Mouse (Mus musculus): ENCODE data around the gene Aunip. TPM values are rescaled to one million over a fixed set of nuclear protein-coding genes. Genes with fewer than 3 reads are reported as not detected.

Gene Aunip
- polyA plus RNA-seq, 1 experiment from 2014 or later = 1.8 TPM

GRCm38 (mm10) chr4:134523447-134523846, 12.6 kb downstream of the Aunip start:
- Histone ChIP-seq H3K27me3 (replicated peaks) (no peaks in the 10 kb centered on the region), H3K36me3 (peaks cover 39% of the 10 kb centered on the region), H3K4me1 (peaks cover 5% of the 10 kb centered on the region; the same call in 1 of the 2 replicates), H3K27ac (replicated peaks) (no peak overlapping the region), H3K9me3 (replicated peaks) (no peaks in the 10 kb centered on the region), H3K4me2 (no peak overlapping the region), H3K9ac (replicated peaks) (no peak overlapping the region), H3K4me3 (replicated peaks) (no peak overlapping the region)
- WGBS = 95% methylated on average over 4 of the region's 4 CpGs
- ATAC-seq (ENCODE audit: low FRiP score) = no peak

GRCm38 (mm10) chr4:134525806-134526205, 15.0 kb downstream of the Aunip start:
- Histone ChIP-seq H3K27ac (replicated peaks) (no peak overlapping the region), H3K4me3 (replicated peaks) (no peak overlapping the region), H3K9ac (replicated peaks) (no peak overlapping the region), H3K4me1 (peaks cover 5% of the 10 kb centered on the region; the same call in 1 of the 2 replicates), H3K27me3 (replicated peaks) (no peaks in the 10 kb centered on the region), H3K36me3 (peaks cover 62% of the 10 kb centered on the region), H3K9me3 (replicated peaks) (no peaks in the 10 kb centered on the region), H3K4me2 (no peak overlapping the region)
- ATAC-seq (ENCODE audit: low FRiP score) = no peak
- 58% methylated on average over 5 of the region's 5 CpGs for WGBS

DNA sequence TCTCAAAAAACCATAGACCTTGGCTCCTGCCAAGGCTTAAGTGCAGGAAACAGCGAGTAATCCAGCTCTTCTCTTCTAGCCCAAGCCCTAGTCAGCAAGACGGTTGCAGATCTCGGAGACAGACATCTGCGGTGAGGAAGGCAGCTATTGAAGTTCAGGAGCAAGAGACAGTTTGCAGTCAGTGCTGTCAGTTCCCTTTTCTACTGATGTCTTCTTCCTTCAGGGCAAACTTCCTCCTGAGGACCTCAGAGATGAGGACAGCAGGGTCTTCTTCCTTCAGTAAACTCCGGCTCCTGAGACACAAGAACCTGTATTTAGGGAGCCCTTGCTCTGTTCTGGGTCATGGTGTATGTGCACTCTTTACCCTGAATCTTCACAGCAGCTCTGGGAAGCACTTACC, 15.4 kb downstream of the Aunip start:
- Histone ChIP-seq H3K36me3 (peaks cover 65% of the 10 kb centered on the region), H3K4me3 (replicated peaks) (no peak overlapping the region), H3K27me3 (replicated peaks) (no peaks in the 10 kb centered on the region), H3K4me2 (no peak overlapping the region), H3K9me3 (replicated peaks) (no peaks in the 10 kb centered on the region), H3K4me1 (peaks cover 5% of the 10 kb centered on the region; the same call in 1 of the 2 replicates), H3K9ac (replicated peaks) (no peak overlapping the region), H3K27ac (replicated peaks) (no peak overlapping the region)
- no peak for ATAC-seq (ENCODE audit: low FRiP score)
- WGBS = 77% methylated on average over 5 of the region's 5 CpGs

GRCm38 (mm10) chr4:134532928-134533327, 22.1 kb downstream of the Aunip start:
- H3K27me3 ChIP-seq (replicated peaks) = no peaks in the 10 kb centered on the region
- WGBS = 85% methylated on average over 4 of the region's 4 CpGs
- ATAC-seq (ENCODE audit: low FRiP score) = no peak

DNA sequence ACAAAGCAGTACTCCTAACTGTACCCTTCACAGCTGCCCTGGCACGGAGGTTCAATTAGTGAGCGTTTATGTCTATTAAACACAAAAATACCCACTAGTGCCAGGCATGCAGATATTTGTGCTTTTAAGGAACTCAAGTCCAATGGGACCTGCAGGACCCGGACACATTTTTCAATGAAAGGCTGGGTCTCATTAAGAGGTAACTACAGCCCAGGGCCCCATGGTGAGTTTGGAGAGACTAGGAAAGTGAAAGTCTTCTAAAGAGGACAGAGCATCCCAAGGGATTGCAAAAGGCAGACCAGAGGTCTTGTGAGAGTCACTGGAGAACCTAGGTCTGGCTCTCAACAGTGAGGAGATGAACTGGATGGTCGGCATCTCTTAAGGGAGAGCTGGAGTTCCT, 22.6 kb downstream of the Aunip start:
- Histone ChIP-seq H3K4me1 (peaks cover 32% of the 10 kb centered on the region), H3K27me3 (replicated peaks) (no peaks in the 10 kb centered on the region), H3K27ac (replicated peaks) (no peak overlapping the region), H3K36me3 (peaks cover 36% of the 10 kb centered on the region), H3K4me3 (replicated peaks) (peak overlapping the region; percentile 99), H3K4me2 (peak overlapping the region; percentile 95), H3K9ac (replicated peaks) (peak overlapping the region; percentile 80; the same call in 1 of the 2 replicates), H3K9me3 (replicated peaks) (no peaks in the 10 kb centered on the region)
- 90% methylated on average over 4 of the region's 4 CpGs for WGBS
- no peak for ATAC-seq (ENCODE audit: low FRiP score)

More at GRCm38 (mm10) chr4:134532928-134533327, 22.1 kb downstream of the Aunip start:
- peaks cover 32% of the 10 kb centered on the region for H3K4me1 ChIP-seq
- H3K9ac ChIP-seq (replicated peaks) = no peak overlapping the region
- peaks cover 37% of the 10 kb centered on the region for H3K36me3 ChIP-seq
- no peaks in the 10 kb centered on the region for H3K9me3 ChIP-seq (replicated peaks)
- H3K4me3 ChIP-seq (replicated peaks) = no peak overlapping the region
- H3K27ac ChIP-seq (replicated peaks) = no peak overlapping the region
- H3K4me2 ChIP-seq = no peak overlapping the region

- Histone ChIP-seq H3K4me2 (peak overlapping the region; percentile 95), H3K9me3 (replicated peaks) (no peaks in the 10 kb centered on the region), H3K9ac (replicated peaks) (peak overlapping the region; percentile 80), H3K27me3 (replicated peaks) (no peaks in the 10 kb centered on the region), H3K27ac (replicated peaks) (peak overlapping the region; percentile 80), H3K4me1 (peaks cover 32% of the 10 kb centered on the region), H3K36me3 (peaks cover 36% of the 10 kb centered on the region), H3K4me3 (replicated peaks) (peak overlapping the region; percentile 99)
- 0 out of 2 replicates have a peak, but pooled peaks have one; percentile 17 for ATAC-seq (ENCODE audit: low FRiP score)
- under 1% methylated on average over 57 of the region's 57 CpGs for WGBS
These were observed 23.5 kb downstream of the Aunip start for GRCm38 (mm10) chr4:134534124-134534886.

DNA sequence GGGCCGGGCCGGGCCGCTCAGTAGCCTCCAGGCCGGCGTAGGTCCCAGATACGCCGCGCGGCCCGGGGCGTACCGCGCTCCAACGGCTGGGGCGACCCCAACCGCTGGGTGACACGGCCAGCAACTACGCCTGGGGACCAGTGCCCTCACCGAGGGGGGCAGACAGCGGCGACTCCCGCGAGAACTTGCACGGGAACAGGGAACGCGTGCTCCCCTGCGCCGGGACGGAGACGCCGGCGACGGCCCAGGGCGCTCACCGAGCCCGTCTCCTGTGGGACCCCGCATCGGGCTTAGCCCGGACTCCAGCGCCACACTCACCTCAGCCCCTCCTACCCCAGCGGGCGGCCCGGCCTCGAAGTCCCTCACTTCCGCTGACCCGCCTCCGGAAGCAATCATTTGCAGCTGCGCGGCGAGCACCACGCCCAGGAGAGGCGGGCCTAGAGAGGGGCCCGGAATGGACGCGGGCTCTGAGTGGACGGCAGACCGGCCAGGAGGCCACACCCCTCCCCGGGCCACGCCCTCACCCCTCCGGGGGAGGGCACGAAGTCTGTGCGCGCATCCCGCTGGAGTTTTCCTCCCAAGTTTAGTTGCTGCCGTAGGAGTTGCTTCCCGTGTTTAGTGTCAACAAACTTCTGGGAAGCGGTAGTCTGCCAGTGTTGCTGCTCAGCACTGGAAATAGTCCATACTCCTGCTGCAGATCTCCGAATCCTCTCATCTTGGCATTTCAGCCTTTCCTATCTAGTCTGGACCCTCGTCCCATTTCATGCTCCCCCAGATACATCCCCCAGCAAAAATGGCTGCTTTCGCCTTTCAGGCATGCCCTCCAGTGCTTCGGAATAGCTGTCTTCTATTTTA, 24.4 kb downstream of the Aunip start, which contains the start of gene Mtfr1l:
Gene Mtfr1l, minus strand, starts transcription at position 456 of the 855 bp plus-strand sequence.
- Histone ChIP-seq H3K9me3 (replicated peaks) (no peaks in the 10 kb centered on the region), H3K27me3 (replicated peaks) (no peaks in the 10 kb centered on the region), H3K36me3 (peaks cover 36% of the 10 kb centered on the region), H3K27ac (replicated peaks) (peak within 1 kb of the TSS; percentile 80), H3K9ac (replicated peaks) (peak within 1 kb of the TSS; percentile 80), H3K4me2 (peak within 1 kb of the TSS; percentile 95), H3K4me1 (peaks cover 32% of the 10 kb centered on the region), H3K4me3 (replicated peaks) (peak within 1 kb of the TSS; percentile 99)
- WGBS = under 1% methylated on average over 69 of the region's 71 CpGs
- peak; percentile 97 for ATAC-seq (ENCODE audit: low FRiP score)

- peak overlapping the region; percentile 95 for H3K4me2 ChIP-seq
- H3K36me3 ChIP-seq = peaks cover 34% of the 10 kb centered on the region
- peak overlapping the region; percentile 80 for H3K27ac ChIP-seq (replicated peaks)
- H3K4me1 ChIP-seq = peaks cover 32% of the 10 kb centered on the region
- no peaks in the 10 kb centered on the region for H3K9me3 ChIP-seq (replicated peaks)
- peak; percentile 36; the same call in 1 of the 2 replicates for ATAC-seq (ENCODE audit: low FRiP score)
- no peaks in the 10 kb centered on the region for H3K27me3 ChIP-seq (replicated peaks)
- peak overlapping the region; percentile 80 for H3K9ac ChIP-seq (replicated peaks)
- WGBS = 4% methylated on average over 8 of the region's 8 CpGs
- peak overlapping the region; percentile 99 for H3K4me3 ChIP-seq (replicated peaks)
These were observed 25.0 kb downstream of the Aunip start for GRCm38 (mm10) chr4:134535787-134536151.

DNA sequence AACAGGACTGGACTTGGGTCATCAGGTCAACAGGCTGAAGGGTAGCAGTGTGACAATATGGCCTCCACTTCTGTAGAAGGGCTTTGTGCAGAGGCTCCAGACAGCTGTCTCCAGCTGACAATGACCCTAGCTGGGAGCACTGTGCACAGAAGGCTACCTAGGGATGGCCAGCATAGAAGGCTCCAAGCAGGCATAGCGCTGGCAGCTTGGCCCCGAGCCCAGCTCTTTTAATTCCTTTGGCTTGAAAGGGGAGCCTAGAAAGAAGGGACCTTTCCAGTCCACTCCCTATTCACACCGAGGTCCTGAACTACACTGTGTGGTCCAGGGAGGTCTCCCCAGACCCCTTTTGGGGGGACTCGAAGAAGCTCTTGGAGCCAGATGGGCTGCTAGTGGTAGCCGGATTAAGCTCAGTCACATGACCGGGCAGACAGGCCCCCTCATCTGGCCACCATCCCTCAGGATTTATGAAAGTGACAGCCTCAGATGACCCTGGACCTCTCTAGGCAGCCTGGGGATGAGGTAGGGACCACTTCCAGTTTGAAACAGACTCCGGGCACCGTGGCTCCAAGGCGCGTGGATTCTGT, 28.3 kb downstream of the Aunip start:
- H3K27me3 ChIP-seq (replicated peaks) = no peaks in the 10 kb centered on the region
- H3K9me3 ChIP-seq (replicated peaks) = no peaks in the 10 kb centered on the region
- H3K9ac ChIP-seq (replicated peaks) = no peak overlapping the region
- peaks cover 49% of the 10 kb centered on the region for H3K36me3 ChIP-seq
- WGBS = 82% methylated on average over 10 of the region's 10 CpGs
- no peak for ATAC-seq (ENCODE audit: low FRiP score)
- H3K4me1 ChIP-seq = peaks cover 12% of the 10 kb centered on the region
- no peak overlapping the region for H3K4me2 ChIP-seq
- no peak overlapping the region for H3K27ac ChIP-seq (replicated peaks)
- H3K4me3 ChIP-seq (replicated peaks) = no peak overlapping the region

GRCm38 (mm10) chr4:134542726-134543125, 31.9 kb downstream of the Aunip start:
- Histone ChIP-seq H3K9ac (replicated peaks) (no peak overlapping the region), H3K36me3 (peaks cover 66% of the 10 kb centered on the region), H3K27me3 (replicated peaks) (no peaks in the 10 kb centered on the region), H3K27ac (replicated peaks) (no peak overlapping the region), H3K4me2 (no peak overlapping the region), H3K4me1 (peaks cover 11% of the 10 kb centered on the region), H3K9me3 (replicated peaks) (no peaks in the 10 kb centered on the region), H3K4me3 (replicated peaks) (no peak overlapping the region)
- WGBS = 95% methylated on average over 9 of the region's 9 CpGs
- no peak for ATAC-seq (ENCODE audit: low FRiP score)

GRCm38 (mm10) chr4:134543261-134543660, 32.5 kb downstream of the Aunip start:
- Histone ChIP-seq H3K27me3 (replicated peaks) (no peaks in the 10 kb centered on the region), H3K9me3 (replicated peaks) (no peaks in the 10 kb centered on the region), H3K4me2 (no peak overlapping the region), H3K27ac (replicated peaks) (no peak overlapping the region), H3K4me1 (peaks cover 16% of the 10 kb centered on the region), H3K36me3 (peaks cover 64% of the 10 kb centered on the region), H3K4me3 (replicated peaks) (no peak overlapping the region), H3K9ac (replicated peaks) (no peak overlapping the region)
- peak; percentile 57 for ATAC-seq (ENCODE audit: low FRiP score)
- 6% methylated on average over 5 of the region's 5 CpGs for WGBS
